Mouse (Mus musculus): ENCODE measurements around the gene Gm42674. TPM values are rescaled to one million over a fixed set of nuclear protein-coding genes. Genes with fewer than 3 reads are reported as not detected.

Gene Gm42674
- 1 to 10 TPM; 1.2 to 1.6 TPM for polyA plus RNA-seq (2012; fragmentation: generic; extraction: Trizol)

GRCm38 (mm10) chr3:90601486-90602110 is at the start of gene Gm42674:
Gm42674 (plus strand) TSS chr3:90601904.

GRCm38 (mm10) chr3:90560008-90560628 is 41.6 kb upstream of the Gm42674 start, which contains the start of gene S100a3:
S100a3 (plus strand) TSS chr3:90560578.

DNA sequence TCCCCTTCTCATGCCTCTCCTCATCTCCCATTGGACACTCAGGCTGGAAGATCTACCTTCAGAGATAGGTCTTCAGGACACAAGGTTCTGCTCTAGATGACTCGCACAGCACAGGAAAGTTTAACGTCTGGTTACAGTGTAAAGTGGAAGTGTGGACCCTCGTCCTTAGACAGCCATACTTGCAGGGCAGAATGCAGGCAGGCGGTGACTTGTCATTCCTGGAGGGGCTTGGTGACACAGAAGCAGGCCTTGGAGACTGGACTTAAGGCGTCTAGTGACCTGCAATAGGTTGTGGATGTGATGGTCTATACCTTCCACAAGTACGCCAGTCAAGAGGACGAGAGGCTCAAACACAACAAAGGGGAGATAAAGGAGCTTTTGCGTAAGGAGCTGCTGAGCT is 11.8 kb upstream of the Gm42674 start, which contains the start of gene S100a2:
Gene S100a2 (plus strand): TSS at position 301 of the 400 bp plus-strand sequence.

GRCm38 (mm10) chr3:90603623-90604022 is 1.9 kb downstream of the Gm42674 start, which contains the start of gene S100a4:
S100a4 (plus strand) TSS chr3:90603771.

GRCm38 (mm10) chr3:90608223-90608622 is 6.5 kb downstream of the Gm42674 start, which contains the start of gene S100a5:
S100a5 (plus strand) TSS chr3:90608523.

GRCm38 (mm10) chr3:90612728-90613291 is 11.1 kb downstream of the Gm42674 start, which contains the start of gene S100a6:
S100a6 (plus strand) TSS chr3:90612882.

DNA sequence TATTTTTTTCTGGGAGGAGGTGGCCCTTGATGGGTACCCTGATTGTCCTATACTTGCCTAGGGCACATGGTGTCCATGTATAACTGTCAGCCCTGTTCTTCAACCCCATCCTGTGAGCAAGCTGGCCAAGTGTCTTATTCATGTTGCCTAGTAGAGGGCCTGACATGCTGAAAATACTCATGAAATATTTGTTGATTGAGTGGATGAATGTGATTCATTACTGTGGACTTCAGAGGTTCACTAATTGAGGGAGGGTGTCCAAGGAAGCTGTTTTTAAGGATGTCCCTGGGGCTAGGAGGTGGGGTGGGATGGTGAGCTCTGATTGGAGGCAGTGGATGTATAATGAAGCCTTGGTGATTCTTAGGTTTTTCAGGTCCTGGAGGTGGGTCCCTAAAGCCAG is 52.0 kb downstream of the Gm42674 start, which contains the start of gene S100a7a:
Gene S100a7a (plus strand): TSS at position 301 of the 400 bp plus-strand sequence.

Other genes with a start within 250 kb of the Gm42674 start
- gene Slc27a3, start 212.0 kb upstream of the Gm42674 start, polyA plus RNA-seq (2012; fragmentation: generic; extraction: Trizol) = 1 to 10 TPM in 1 of 2 experiments, under 1 TPM in 1; 0.14 to 2.2 TPM
- 10 to 100 TPM; 17.2 to 28.2 TPM for gene Ints3, start 168.3 kb upstream of the Gm42674 start, polyA plus RNA-seq (2012; fragmentation: generic; extraction: Trizol)
- gene Npr1, start 136.0 kb upstream of the Gm42674 start, polyA plus RNA-seq (2012; fragmentation: generic; extraction: Trizol) = 1 to 10 TPM in 1 of 2 experiments, under 1 TPM in 1; 0.48 to 1.6 TPM
- 10 to 100 TPM; 28.7 to 59.6 TPM for gene Ilf2, start 125.8 kb upstream of the Gm42674 start, polyA plus RNA-seq (2012; fragmentation: generic; extraction: Trizol)
- gene Snapin, start 110.9 kb upstream of the Gm42674 start, polyA plus RNA-seq (2012; fragmentation: generic; extraction: Trizol) = 10 to 100 TPM in 1 of 2 experiments, 1 to 10 TPM in 1; 6.5 to 42.9 TPM
- gene Chtop, start 92.4 kb upstream of the Gm42674 start, polyA plus RNA-seq (2012; fragmentation: generic; extraction: Trizol) = 10 to 100 TPM; 34.7 to 76.9 TPM
- gene S100a1, start 87.5 kb upstream of the Gm42674 start, polyA plus RNA-seq (2012; fragmentation: generic; extraction: Trizol) = 100 to 1,000 TPM in 1 of 2 experiments, 10 to 100 TPM in 1; 25.4 to 118 TPM
- 100 to 1,000 TPM in 1 of 2 experiments, 10 to 100 TPM in 1; 82.1 to 195 TPM for gene S100a13, start 87.5 kb upstream of the Gm42674 start, polyA plus RNA-seq (2012; fragmentation: generic; extraction: Trizol)
- gene S100a14, start 75.0 kb upstream of the Gm42674 start, polyA plus RNA-seq (2012; fragmentation: generic; extraction: Trizol) = under 1 TPM; 0.22 to 0.58 TPM
- 100 to 1,000 TPM in 1 of 2 experiments, 1 to 10 TPM in 1; 3.9 to 111 TPM for gene S100a16, start 64.7 kb upstream of the Gm42674 start, polyA plus RNA-seq (2012; fragmentation: generic; extraction: Trizol)
- gene S100a3, start 41.3 kb upstream of the Gm42674 start, polyA plus RNA-seq (2012; fragmentation: generic; extraction: Trizol) = 10 to 100 TPM in 1 of 2 experiments, 1 to 10 TPM in 1; 7.2 to 22.4 TPM
- gene S100a2, start 11.7 kb upstream of the Gm42674 start, polyA plus RNA-seq (2012; fragmentation: generic; extraction: Trizol) = not detected
- over 10,000 TPM in 1 of 2 experiments, 1,000 to 10,000 TPM in 1; 5,914 to 20,400 TPM for gene S100a4, start 1.9 kb downstream of the Gm42674 start, polyA plus RNA-seq (2012; fragmentation: generic; extraction: Trizol)
- gene S100a5, start 6.6 kb downstream of the Gm42674 start, polyA plus RNA-seq (2012; fragmentation: generic; extraction: Trizol) = 1 to 10 TPM in 1 of 2 experiments, under 1 TPM in 1; 0.98 to 1.2 TPM
- 1,000 to 10,000 TPM; 5,353 to 9,678 TPM for gene S100a6, start 11.0 kb downstream of the Gm42674 start, polyA plus RNA-seq (2012; fragmentation: generic; extraction: Trizol)
- 1 to 10 TPM in 1 of 2 experiments, under 1 TPM in 1; 0.43 to 1.8 TPM for gene S100a7a, start 52.1 kb downstream of the Gm42674 start, polyA plus RNA-seq (2012; fragmentation: generic; extraction: Trizol)
- not detected for gene S100a8, start 67.1 kb downstream of the Gm42674 start, polyA plus RNA-seq (2012; fragmentation: generic; extraction: Trizol)
- gene S100a9, start 93.8 kb downstream of the Gm42674 start, polyA plus RNA-seq (2012; fragmentation: generic; extraction: Trizol) = not detected
- gene Pglyrp4, start 125.0 kb downstream of the Gm42674 start, polyA plus RNA-seq (2012; fragmentation: generic; extraction: Trizol) = not detected
- not detected for gene Gm5849, start 176.0 kb downstream of the Gm42674 start, polyA plus RNA-seq (2012; fragmentation: generic; extraction: Trizol)